Mouse (Mus musculus) lung, embryonic 14.5 days (tissue): ENCODE measurements around the gene Gprin2. TPM values are rescaled to one million over a fixed set of nuclear protein-coding genes. Genes with fewer than 3 reads are reported as not detected.

ENCODE experiments used
- ATAC-seq: fragments of 200-750 bp; cut with Nextera tagmentation; 2 replicates; pipeline ENCODE4 v1.8.0; 2017; ENCODE audit warnings: mild to moderate bottlenecking, moderate TSS enrichment, moderate library complexity; ENCODE audit not compliant: insufficient read depth
- DNase-seq: peaks from one replicate; pipeline ENCODE4 v3.0.0-alpha.2; 2015
- H3K27ac ChIP-seq: fragments of 300-500 bp; sonication (generic); 2 replicates; pipeline ENCODE4 v1.5.1; 2014; ENCODE audit warnings: low read depth, mild to moderate bottlenecking, moderate library complexity
- H3K27me3 ChIP-seq: fragments of 300-500 bp; sonication (generic); 2 replicates; pipeline ENCODE4 v1.6.1; 2014; ENCODE audit warnings: low read length, control low read depth; ENCODE audit not compliant: insufficient read depth
- H3K36me3 ChIP-seq: fragments of 300-500 bp; sonication (generic); 2 replicates; pipeline ENCODE4 v1.6.1; 2014; ENCODE audit warnings: control low read depth; ENCODE audit not compliant: insufficient read depth
- H3K4me1 ChIP-seq: fragments of 300-500 bp; sonication (generic); 2 replicates; pipeline ENCODE4 v1.6.1; 2014; ENCODE audit warnings: antibody characterized with exemption, control low read depth; ENCODE audit not compliant: insufficient read depth
- H3K4me2 ChIP-seq: fragments of 300-500 bp; sonication (generic); 2 replicates; pipeline ENCODE4 v1.6.1; 2014; ENCODE audit warnings: mild to moderate bottlenecking
- H3K4me3 ChIP-seq: fragments of 300-500 bp; sonication (generic); 2 replicates; pipeline ENCODE4 v1.5.1; 2014; ENCODE audit warnings: low read depth, low read length
- H3K9ac ChIP-seq: fragments of 300-500 bp; sonication (generic); 2 replicates; pipeline ENCODE4 v1.6.1; 2014
- H3K9me3 ChIP-seq: fragments of 300-500 bp; sonication (generic); 2 replicates; pipeline ENCODE4 v1.6.1; 2016; ENCODE audit warnings: low read depth, low read length, control low read depth
- CTCF ChIP-seq: IDR thresholded peaks from 2 replicates; pipeline ENCODE4 v1.5.1; 2016; ENCODE audit warnings: antibody characterized with exemption, low read depth
- WGBS: fragments of 180-500 bp; shearing (Covaris S2); extraction: QIAGEN DNeasy Blood & Tissue Kit; methylation state at CpG from one replicate; pipeline ENCODE4 v1.1.7; 2014; 5-methylcytosine and 5-hydroxymethylcytosine counted together
- polyA plus RNA-seq: library from polyadenylated mRNA; unstranded; fragments of >200 nt; fragmentation: Nextera tagmentation; extraction: Ambion mirVana; gene quantifications from 2 replicates; pipeline ENCODE4 v1.2.1, GENCODE M21; 2014

Gene Gprin2
- polyA plus RNA-seq, 1 experiment from 2014 or later: 0.18 TPM

DNA sequence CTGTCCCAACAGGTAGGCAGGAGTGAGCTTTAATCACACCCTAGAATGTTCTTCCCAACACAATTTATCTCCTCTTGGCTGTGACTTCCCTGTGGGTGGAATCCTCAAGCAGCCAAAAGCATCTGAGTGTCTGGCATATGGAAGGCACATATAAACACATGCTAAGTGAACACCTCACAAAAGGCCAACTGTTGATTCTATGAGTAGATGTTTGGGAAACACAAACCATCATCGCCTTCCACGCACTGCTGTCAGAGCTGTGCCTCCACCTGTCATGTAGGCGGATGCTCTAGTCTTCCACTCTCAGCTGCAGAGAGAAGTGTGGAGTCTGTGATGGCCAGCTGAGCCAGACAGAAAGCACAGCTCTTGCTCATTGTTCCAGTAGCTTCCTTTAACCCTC is 22.1 kb downstream of the Gprin2 start:
- H3K36me3 ChIP-seq: no peaks in the 10 kb centered on the region
- no peaks in the 10 kb centered on the region for H3K27me3 ChIP-seq
- no peak for TF ChIP-seq CTCF
- H3K4me1 ChIP-seq: no peaks in the 10 kb centered on the region
- no peak overlapping the region for H3K4me2 ChIP-seq
- WGBS: 71% methylated on average over 3 of the region's 3 CpGs
- ATAC-seq (no peak), DNase-seq (no peak)
- H3K9ac ChIP-seq: no peak overlapping the region
- no peak overlapping the region for H3K27ac ChIP-seq
- no peak overlapping the region for H3K4me3 ChIP-seq
- H3K9me3 ChIP-seq: no peaks in the 10 kb centered on the region

DNA sequence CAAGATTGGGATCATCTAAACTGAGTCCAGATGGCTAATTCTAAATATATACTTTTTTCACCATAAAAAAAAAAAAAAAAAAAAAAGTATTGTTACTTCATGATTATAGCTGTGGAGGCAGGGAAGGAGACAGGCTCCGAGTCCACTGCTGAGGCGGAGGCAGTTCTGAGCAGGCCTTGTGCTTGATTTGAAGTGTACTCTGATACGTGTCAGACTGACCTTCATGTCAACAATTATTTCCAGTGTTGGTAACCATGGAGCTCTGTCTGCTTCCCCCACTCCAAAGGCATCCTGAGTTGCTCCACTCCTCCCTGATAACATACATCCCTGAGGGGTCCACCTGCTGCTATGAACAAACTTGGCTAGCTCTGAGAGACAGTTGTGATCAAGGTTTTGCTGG is 30.3 kb downstream of the Gprin2 start:
- H3K9me3 ChIP-seq: no peaks in the 10 kb centered on the region
- no peak overlapping the region for H3K9ac ChIP-seq
- H3K36me3 ChIP-seq: no peaks in the 10 kb centered on the region
- H3K4me3 ChIP-seq: no peak overlapping the region
- DNase-seq (no peak), ATAC-seq (no peak)
- H3K4me1 ChIP-seq: no peaks in the 10 kb centered on the region
- 64% methylated on average over 3 of the region's 3 CpGs for WGBS
- H3K27ac ChIP-seq: no peak overlapping the region
- H3K4me2 ChIP-seq: no peak overlapping the region
- no peaks in the 10 kb centered on the region for H3K27me3 ChIP-seq
- TF ChIP-seq CTCF: no peak

- Histone ChIP-seq H3K4me2 (no peak overlapping the region), H3K27me3 (no peaks in the 10 kb centered on the region), H3K4me1 (no peaks in the 10 kb centered on the region), H3K9ac (no peak overlapping the region), H3K9me3 (no peaks in the 10 kb centered on the region), H3K27ac (no peak overlapping the region), H3K4me3 (no peak overlapping the region), H3K36me3 (no peaks in the 10 kb centered on the region)
- WGBS: 68% methylated on average over 12 of the region's 12 CpGs
- ATAC-seq: no peak
- no peak for TF ChIP-seq CTCF
- no peak for DNase-seq
Observed at GRCm38 (mm10) chr14:34155752-34156151, 45.7 kb downstream of the Gprin2 start.

- no peak overlapping the region for H3K4me2 ChIP-seq
- H3K4me1 ChIP-seq: no peaks in the 10 kb centered on the region
- no peaks in the 10 kb centered on the region for H3K36me3 ChIP-seq
- ATAC-seq (peak; percentile 76; the same call in 1 of the 2 replicates), DNase-seq (peak; percentile 80)
- H3K27me3 ChIP-seq: no peaks in the 10 kb centered on the region
- H3K27ac ChIP-seq: no peak overlapping the region
- H3K4me3 ChIP-seq: no peak overlapping the region
- H3K9me3 ChIP-seq: no peaks in the 10 kb centered on the region
- H3K9ac ChIP-seq: no peak overlapping the region
- 50% methylated on average over 9 of the region's 9 CpGs for whole genome bisulfite sequencing
- peak; percentile 80 for TF ChIP-seq CTCF
Observed at GRCm38 (mm10) chr14:34154601-34155337, 46.7 kb downstream of the Gprin2 start.

GRCm38 (mm10) chr14:34152342-34152741 is 49.1 kb downstream of the Gprin2 start, which contains the start of gene Npy4r:
Gene Npy4r, minus strand, starts transcription at chr14:34152489.
- Histone ChIP-seq H3K4me2 (peak within 1 kb of the TSS; percentile 46), H3K9ac (no peak within 1 kb of the TSS), H3K9me3 (no peaks in the 10 kb centered on the region), H3K27ac (no peak within 1 kb of the TSS), H3K36me3 (no peaks in the 10 kb centered on the region), H3K4me3 (no peak within 1 kb of the TSS), H3K27me3 (no peaks in the 10 kb centered on the region), H3K4me1 (no peaks in the 10 kb centered on the region)
- 8% methylated on average over 16 of the region's 16 CpGs for WGBS
- peak; percentile 80 for DNase-seq
- ATAC-seq: peak; percentile 94
- TF ChIP-seq CTCF: no peak

DNA sequence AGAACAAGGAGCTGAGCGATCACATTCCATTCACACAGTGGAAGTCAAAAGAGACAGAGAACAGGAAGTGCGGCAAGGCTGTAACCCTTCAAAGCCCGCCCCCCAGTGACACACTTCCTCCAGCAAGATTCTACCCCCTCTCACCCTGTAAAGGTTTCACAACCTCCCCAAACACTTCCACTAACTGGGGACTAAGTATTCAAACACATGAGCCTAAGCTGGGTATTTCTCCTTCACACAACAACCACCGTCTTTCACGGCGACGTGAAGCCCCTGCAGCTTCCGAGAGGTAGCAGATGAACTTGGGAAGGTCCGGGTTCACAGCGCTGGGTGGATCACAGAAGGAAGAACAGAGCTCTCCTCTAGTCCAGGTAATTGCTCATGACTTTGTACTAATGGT is 58.5 kb downstream of the Gprin2 start:
- H3K4me1 ChIP-seq: no peaks in the 10 kb centered on the region
- no peak overlapping the region for H3K4me2 ChIP-seq
- 83% methylated on average over 10 of the region's 10 CpGs for WGBS
- H3K27me3 ChIP-seq: no peaks in the 10 kb centered on the region
- H3K9me3 ChIP-seq: no peaks in the 10 kb centered on the region
- no peaks in the 10 kb centered on the region for H3K36me3 ChIP-seq
- H3K4me3 ChIP-seq: no peak overlapping the region
- H3K27ac ChIP-seq: no peak overlapping the region
- ATAC-seq (no peak), DNase-seq (no peak)
- no peak for TF ChIP-seq CTCF
- no peak overlapping the region for H3K9ac ChIP-seq

GRCm38 (mm10) chr14:34142316-34142715 is 59.1 kb downstream of the Gprin2 start:
- Histone ChIP-seq H3K4me2 (no peak overlapping the region), H3K27ac (no peak overlapping the region), H3K9me3 (no peaks in the 10 kb centered on the region), H3K36me3 (no peaks in the 10 kb centered on the region), H3K4me1 (no peaks in the 10 kb centered on the region), H3K27me3 (no peaks in the 10 kb centered on the region), H3K9ac (no peak overlapping the region), H3K4me3 (no peak overlapping the region)
- no peak for DNase-seq
- TF ChIP-seq CTCF: no peak
- ATAC-seq: no peak
- 55% methylated on average over 1 of the region's 1 CpGs for WGBS
